Mouse (Mus musculus) heart, embryonic 16.5 days (tissue): ENCODE data around the gene Fam210b. TPM values are rescaled to one million over a fixed set of nuclear protein-coding genes. Genes with fewer than 3 reads are reported as not detected.

Source experiments
- ATAC-seq: fragments of 200-750 bp; cut with Nextera tagmentation; replicated peaks from 2 replicates; pipeline ENCODE4 v1.8.0; 2017; ENCODE audit warnings: moderate number of reproducible peaks; ENCODE audit not compliant: insufficient read depth, low FRiP score; ENCODE audit errors: extremely low read depth
- H3K27ac ChIP-seq: fragments of 300-500 bp; sonication (generic); 2 replicates; pipeline ENCODE4 v1.5.1; 2014; ENCODE audit warnings: mild to moderate bottlenecking, low read length, control low read depth, moderate library complexity
- H3K27me3 ChIP-seq: fragments of 300-500 bp; sonication (generic); 2 replicates; pipeline ENCODE4 v1.6.1; 2014; ENCODE audit warnings: low read length, mixed read lengths; ENCODE audit not compliant: control insufficient read depth, insufficient read depth
- H3K36me3 ChIP-seq: fragments of 300-500 bp; sonication (generic); 2 replicates; pipeline ENCODE4 v1.6.1; 2014; ENCODE audit not compliant: control insufficient read depth, insufficient read depth
- H3K4me1 ChIP-seq: fragments of 300-500 bp; sonication (generic); 2 replicates; pipeline ENCODE4 v1.6.1; 2014; ENCODE audit warnings: low read length, mixed read lengths; ENCODE audit not compliant: control insufficient read depth, insufficient read depth
- H3K4me2 ChIP-seq: fragments of 300-500 bp; sonication (generic); 2 replicates; pipeline ENCODE4 v1.6.1; 2014; ENCODE audit warnings: low read depth, mild to moderate bottlenecking, control low read depth, low read length
- H3K4me3 ChIP-seq: fragments of 300-500 bp; sonication (generic); 2 replicates; pipeline ENCODE4 v1.5.1; 2014; ENCODE audit warnings: mild to moderate bottlenecking, control low read depth, low read length
- H3K9ac ChIP-seq: fragments of 300-500 bp; sonication (generic); 2 replicates; pipeline ENCODE4 v1.6.1; 2014; ENCODE audit warnings: low read length, control low read depth
- H3K9me3 ChIP-seq: fragments of 300-500 bp; sonication (generic); replicated peaks from 2 replicates; pipeline ENCODE4 v1.6.1; 2016; ENCODE audit warnings: low read length; ENCODE audit not compliant: control insufficient read depth
- WGBS: fragments of 180-500 bp; shearing (Covaris S2); extraction: QIAGEN DNeasy Blood & Tissue Kit; methylation state at CpG from one replicate; pipeline ENCODE4 v1.1.7; 2014; 5-methylcytosine and 5-hydroxymethylcytosine counted together
- polyA plus RNA-seq: library from polyadenylated mRNA; unstranded; fragments of >200 nt; fragmentation: Nextera tagmentation; extraction: Ambion mirVana; gene quantifications from 2 replicates; pipeline ENCODE4 v1.2.1, GENCODE M21; 2015

Fam210b gene
- polyA plus RNA-seq, 1 experiment from 2014 or later, result 13.3 TPM

GRCm38 (mm10) chr2:172346933-172347611, 1.7 kb downstream of the Fam210b start:
- peak overlapping the region; percentile 73 for H3K4me2 ChIP-seq
- H3K4me3 ChIP-seq, result peak overlapping the region; percentile 75; the same call in 1 of the 2 replicates
- H3K36me3 ChIP-seq, result no peaks in the 10 kb centered on the region
- H3K9ac ChIP-seq, result no peak overlapping the region
- 59% methylated on average over 8 of the region's 8 CpGs for WGBS
- no peak for ATAC-seq
- H3K9me3 ChIP-seq, result no peaks in the 10 kb centered on the region; the same call in 1 of the 2 replicates
- no peak overlapping the region for H3K27ac ChIP-seq
- H3K27me3 ChIP-seq, result no peaks in the 10 kb centered on the region
- H3K4me1 ChIP-seq, result peaks cover 11% of the 10 kb centered on the region

GRCm38 (mm10) chr2:172348297-172348950, 3.1 kb downstream of the Fam210b start:
- Histone ChIP-seq H3K27me3 (no peaks in the 10 kb centered on the region), H3K36me3 (0 out of 2 replicates have a peak, but pooled peaks cover 5% of the 10 kb centered on the region), H3K9ac (no peak overlapping the region), H3K27ac (0 out of 2 replicates have a peak overlapping the region, but pooled peaks have one; percentile 21), H3K4me2 (no peak overlapping the region), H3K4me1 (peaks cover 11% of the 10 kb centered on the region), H3K4me3 (no peak overlapping the region), H3K9me3 (no peaks in the 10 kb centered on the region; the same call in 1 of the 2 replicates)
- 36% methylated on average over 3 of the region's 3 CpGs for WGBS
- no peak for ATAC-seq

DNA sequence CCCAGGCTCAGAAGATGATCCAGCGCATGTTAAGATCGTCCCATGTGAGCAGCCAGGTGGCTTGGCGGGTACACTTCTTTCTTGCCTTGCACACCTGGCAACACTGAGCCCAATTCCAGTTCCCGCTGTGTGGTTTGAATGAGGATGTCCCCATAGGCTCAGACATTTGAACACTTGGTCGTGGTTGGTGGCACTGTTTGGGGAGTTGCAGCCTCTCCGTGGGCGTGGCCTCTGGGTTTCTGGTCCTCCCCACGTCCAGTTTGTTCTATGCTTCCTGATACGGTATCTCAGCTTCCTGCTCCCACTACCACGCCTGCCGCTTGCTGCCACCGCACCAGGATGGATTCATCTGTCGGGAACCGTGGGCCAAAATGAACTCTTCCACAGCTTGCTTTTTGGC, 4.4 kb downstream of the Fam210b start:
- H3K36me3 ChIP-seq, result 0 out of 2 replicates have a peak, but pooled peaks cover 5% of the 10 kb centered on the region
- H3K4me2 ChIP-seq, result no peak overlapping the region
- H3K9me3 ChIP-seq, result no peaks in the 10 kb centered on the region
- ATAC-seq, result no peak
- no peak overlapping the region for H3K4me3 ChIP-seq
- 81% methylated on average over 14 of the region's 14 CpGs for WGBS
- H3K27ac ChIP-seq, result no peak overlapping the region
- peaks cover 8% of the 10 kb centered on the region for H3K4me1 ChIP-seq
- no peaks in the 10 kb centered on the region for H3K27me3 ChIP-seq
- H3K9ac ChIP-seq, result no peak overlapping the region

- Histone ChIP-seq H3K27me3 (no peaks in the 10 kb centered on the region), H3K9ac (no peak overlapping the region), H3K4me3 (no peak overlapping the region), H3K36me3 (peaks cover 14% of the 10 kb centered on the region), H3K4me1 (peaks cover 8% of the 10 kb centered on the region), H3K27ac (no peak overlapping the region), H3K9me3 (no peaks in the 10 kb centered on the region), H3K4me2 (no peak overlapping the region)
- 59% methylated on average over 8 of the region's 8 CpGs for WGBS
- no peak for ATAC-seq
These were observed 5.4 kb downstream of the Fam210b start for GRCm38 (mm10) chr2:172350773-172351172.

DNA sequence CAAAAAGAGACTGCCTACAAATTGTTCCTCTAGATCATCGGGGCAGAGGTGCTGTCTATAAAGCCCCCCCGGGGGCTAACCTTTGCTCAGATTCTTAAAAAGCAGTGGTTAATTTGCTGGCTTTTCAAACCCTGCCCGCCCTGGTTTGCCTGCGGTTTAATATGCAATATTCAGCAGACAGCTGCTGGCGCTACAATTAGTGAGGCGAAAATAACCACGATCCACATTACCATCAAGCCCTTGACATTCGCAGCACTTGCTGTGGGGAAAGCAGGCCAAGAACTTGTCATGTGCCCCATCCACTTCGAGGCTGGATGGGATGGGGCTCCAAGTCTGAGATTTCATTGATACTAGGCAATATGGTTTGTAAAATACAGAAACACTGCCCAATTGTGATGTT, 7.9 kb downstream of the Fam210b start:
- Histone ChIP-seq H3K36me3 (peaks cover 35% of the 10 kb centered on the region), H3K4me3 (no peak overlapping the region), H3K27me3 (no peaks in the 10 kb centered on the region), H3K9me3 (no peaks in the 10 kb centered on the region), H3K9ac (no peak overlapping the region), H3K4me1 (peaks cover 3% of the 10 kb centered on the region), H3K4me2 (no peak overlapping the region), H3K27ac (no peak overlapping the region)
- ATAC-seq, result no peak
- 80% methylated on average over 9 of the region's 9 CpGs for WGBS

DNA sequence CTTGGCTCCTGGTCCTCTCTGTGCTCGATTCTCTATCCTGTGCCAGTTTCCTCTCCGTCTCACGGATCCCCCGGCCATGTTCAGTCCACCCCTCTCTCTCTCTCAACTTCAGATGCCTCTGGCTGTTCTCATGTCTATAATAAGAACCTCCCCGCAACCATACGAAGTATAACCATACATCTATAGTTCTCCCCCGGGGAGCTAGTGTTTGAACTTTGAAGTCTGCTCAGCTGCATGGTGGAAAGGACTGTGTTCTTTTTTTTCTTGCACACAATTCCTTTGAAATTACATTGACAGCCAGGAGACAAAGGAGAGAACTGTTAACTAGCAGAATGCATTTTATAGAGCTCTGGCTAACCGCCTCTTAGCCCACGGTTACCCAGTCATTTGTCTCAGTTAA, 9.4 kb downstream of the Fam210b start:
- H3K9me3 ChIP-seq, result no peaks in the 10 kb centered on the region
- H3K27me3 ChIP-seq, result no peaks in the 10 kb centered on the region
- no peak overlapping the region for H3K27ac ChIP-seq
- no peaks in the 10 kb centered on the region; the same call in 1 of the 2 replicates for H3K4me1 ChIP-seq
- H3K9ac ChIP-seq, result no peak overlapping the region
- no peak overlapping the region for H3K4me3 ChIP-seq
- 83% methylated on average over 9 of the region's 9 CpGs for WGBS
- peaks cover 49% of the 10 kb centered on the region for H3K36me3 ChIP-seq
- ATAC-seq, result no peak
- no peak overlapping the region for H3K4me2 ChIP-seq

GRCm38 (mm10) chr2:172355833-172356232, 10.5 kb downstream of the Fam210b start:
- no peak for ATAC-seq
- H3K27me3 ChIP-seq, result no peaks in the 10 kb centered on the region
- H3K4me1 ChIP-seq, result no peaks in the 10 kb centered on the region; the same call in 1 of the 2 replicates
- H3K9ac ChIP-seq, result no peak overlapping the region
- peaks cover 49% of the 10 kb centered on the region for H3K36me3 ChIP-seq
- H3K4me2 ChIP-seq, result no peak overlapping the region
- no peak overlapping the region for H3K27ac ChIP-seq
- WGBS, result 85% methylated on average over 5 of the region's 5 CpGs
- H3K9me3 ChIP-seq, result no peaks in the 10 kb centered on the region
- no peak overlapping the region for H3K4me3 ChIP-seq

GRCm38 (mm10) chr2:172363176-172363575, 17.8 kb downstream of the Fam210b start:
- WGBS, result 82% methylated on average over 7 of the region's 7 CpGs
- Histone ChIP-seq H3K36me3 (peaks cover 69% of the 10 kb centered on the region), H3K9ac (no peak overlapping the region)

More at GRCm38 (mm10) chr2:172363176-172363575, 17.8 kb downstream of the Fam210b start:
- Histone ChIP-seq H3K27me3 (no peaks in the 10 kb centered on the region), H3K4me1 (peaks cover 5% of the 10 kb centered on the region; the same call in 1 of the 2 replicates), H3K9me3 (no peaks in the 10 kb centered on the region), H3K27ac (no peak overlapping the region), H3K4me3 (no peak overlapping the region), H3K4me2 (no peak overlapping the region)
- no peak for ATAC-seq
